Mouse (Mus musculus) kidney, embryonic 15.5 days (tissue): ENCODE data around the gene Smc4. TPM values are rescaled to one million over a fixed set of nuclear protein-coding genes. Genes with fewer than 3 reads are reported as not detected.
A peak's percentile ranks its signal among the peaks of the same experiment; 100 is the strongest.

Source experiments
- ATAC-seq: fragments of 200-750 bp; cut with Nextera tagmentation; replicated peaks from 2 replicates; pipeline ENCODE4 v1.8.0; 2017; ENCODE audit warnings: moderate TSS enrichment; ENCODE audit not compliant: low FRiP score
- H3K27ac ChIP-seq: fragments of 300-500 bp; sonication (generic); 2 replicates; pipeline ENCODE4 v1.5.1; 2015; ENCODE audit warnings: mild to moderate bottlenecking, inconsistent platforms
- H3K27me3 ChIP-seq: fragments of 300-500 bp; sonication (generic); 2 replicates; pipeline ENCODE4 v1.6.1; 2015; ENCODE audit warnings: inconsistent platforms
- H3K36me3 ChIP-seq: fragments of 300-500 bp; sonication (generic); 2 replicates; pipeline ENCODE4 v1.6.1; 2015; ENCODE audit warnings: inconsistent platforms
- H3K4me1 ChIP-seq: fragments of 300-500 bp; sonication (generic); 2 replicates; pipeline ENCODE4 v1.6.1; 2015; ENCODE audit warnings: inconsistent platforms
- H3K4me2 ChIP-seq: fragments of 300-500 bp; sonication (generic); 2 replicates; pipeline ENCODE4 v1.6.1; 2015; ENCODE audit warnings: moderate library complexity, mild to moderate bottlenecking, inconsistent platforms
- H3K4me3 ChIP-seq: fragments of 300-500 bp; sonication (generic); replicated peaks from 2 replicates; pipeline ENCODE4 v1.5.1; 2015; ENCODE audit warnings: mild to moderate bottlenecking, inconsistent platforms
- H3K9ac ChIP-seq: fragments of 300-500 bp; sonication (generic); 2 replicates; pipeline ENCODE4 v1.6.1; 2015; ENCODE audit warnings: mild to moderate bottlenecking, inconsistent platforms
- H3K9me3 ChIP-seq: fragments of 300-500 bp; sonication (generic); replicated peaks from 2 replicates; pipeline ENCODE4 v1.6.1; 2016; ENCODE audit warnings: inconsistent platforms
- WGBS: fragments of 180-500 bp; shearing (Covaris S2); methylation state at CpG from one replicate; pipeline ENCODE4 v1.1.7; 2015; ENCODE audit warnings: mixed read lengths; 5-methylcytosine and 5-hydroxymethylcytosine counted together
- polyA plus RNA-seq: library from polyadenylated mRNA; unstranded; fragments of >200 nt; fragmentation: Nextera tagmentation; extraction: Ambion mirVana; gene quantifications from 2 replicates; pipeline ENCODE4 v1.2.1, GENCODE M21; 2015

Smc4 gene
- polyA plus RNA-seq, result 182 and 189 TPM in 2 replicates

DNA sequence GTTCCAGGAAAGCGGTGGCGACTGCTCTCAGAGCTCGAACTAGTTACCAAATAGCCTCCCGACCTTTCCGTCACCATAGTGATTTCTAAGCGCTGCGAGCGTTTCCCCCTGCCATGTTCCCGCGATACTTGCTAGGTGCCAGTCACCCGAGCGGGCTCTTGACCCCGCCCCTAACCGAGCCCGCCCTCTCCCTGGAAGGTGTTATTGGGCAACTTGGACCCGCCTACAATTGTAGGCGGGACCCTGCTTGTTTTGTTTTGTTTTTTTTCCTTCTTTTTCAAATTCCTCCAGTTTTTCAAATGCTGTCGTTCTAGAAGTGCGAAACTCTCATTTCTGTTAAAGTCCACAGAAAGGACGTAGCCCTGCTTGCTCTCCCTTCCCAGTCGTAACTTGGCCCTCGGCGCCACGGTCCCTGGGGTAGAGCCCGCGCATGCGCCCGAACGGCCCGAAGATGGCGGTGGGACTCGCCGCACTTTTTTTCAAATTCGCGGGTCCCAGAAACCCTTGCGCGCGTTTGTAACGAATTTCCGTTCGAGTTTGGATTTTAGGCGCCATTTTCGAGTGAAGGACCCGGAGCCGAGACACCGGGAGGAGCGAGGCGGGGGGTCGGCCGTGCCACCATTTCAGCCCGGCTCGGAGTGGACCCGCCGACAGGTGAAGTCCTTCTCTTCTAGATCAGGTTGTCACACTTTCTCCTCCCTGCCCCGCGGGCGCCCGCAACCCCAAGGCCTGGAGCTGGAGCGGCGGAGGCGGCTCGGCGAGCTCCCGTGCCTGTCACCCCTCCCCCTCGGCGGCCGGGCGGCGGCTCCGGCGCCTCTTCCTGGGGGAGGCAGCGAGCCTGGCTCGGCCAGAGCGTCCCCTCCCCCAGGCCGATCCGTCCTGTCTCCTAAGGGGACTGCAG, at the start of gene Smc4, which contains the start of gene Ift80:
Smc4 (plus strand) TSS at position 302 of the 901 bp plus-strand sequence.
Ift80 (minus strand) TSS at position 134 of the 901 bp plus-strand sequence.
- Histone ChIP-seq H3K9ac (peak within 1 kb of the TSS; percentile 95), H3K4me2 (peak within 1 kb of the TSS; percentile 75), H3K27ac (peak within 1 kb of the TSS; percentile 97), H3K4me1 (peaks cover 14% of the 10 kb centered on the region), H3K27me3 (no peaks in the 10 kb centered on the region), H3K36me3 (peaks cover 4% of the 10 kb centered on the region), H3K4me3 (peak within 1 kb of the TSS; percentile 67), H3K9me3 (no peaks in the 10 kb centered on the region)
- peak; percentile 94 for ATAC-seq
- WGBS, result under 1% methylated on average over 76 of the region's 76 CpGs

DNA sequence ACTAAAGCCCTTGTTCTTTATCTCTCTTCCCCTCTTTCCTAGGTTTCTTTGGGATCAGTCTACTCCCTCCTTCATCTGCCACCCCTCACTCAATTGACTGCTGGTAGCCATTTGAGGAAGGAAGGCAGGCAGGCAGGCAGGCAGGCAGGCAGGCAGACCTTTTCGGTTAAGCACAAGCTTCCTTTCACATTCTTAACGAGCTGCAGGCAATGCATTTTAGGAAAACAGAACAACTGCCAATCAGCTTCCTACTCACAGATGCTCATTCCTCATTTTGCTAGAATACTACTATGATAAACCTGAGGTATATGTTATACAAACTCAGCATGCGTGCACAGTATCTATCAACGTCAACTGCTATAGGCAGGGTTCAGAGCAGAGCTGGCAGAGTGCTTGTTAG, 48.1 kb upstream of the Smc4 start:
- no peaks in the 10 kb centered on the region for H3K9me3 ChIP-seq
- no peak overlapping the region for H3K27ac ChIP-seq
- peaks cover 5% of the 10 kb centered on the region; the same call in 1 of the 2 replicates for H3K36me3 ChIP-seq
- ATAC-seq, result no peak
- no peaks in the 10 kb centered on the region for H3K27me3 ChIP-seq
- no peak overlapping the region for H3K4me2 ChIP-seq
- H3K9ac ChIP-seq, result no peak overlapping the region
- H3K4me3 ChIP-seq, result no peak overlapping the region
- H3K4me1 ChIP-seq, result no peaks in the 10 kb centered on the region
- 73% methylated on average over 4 of the region's 4 CpGs for WGBS

DNA sequence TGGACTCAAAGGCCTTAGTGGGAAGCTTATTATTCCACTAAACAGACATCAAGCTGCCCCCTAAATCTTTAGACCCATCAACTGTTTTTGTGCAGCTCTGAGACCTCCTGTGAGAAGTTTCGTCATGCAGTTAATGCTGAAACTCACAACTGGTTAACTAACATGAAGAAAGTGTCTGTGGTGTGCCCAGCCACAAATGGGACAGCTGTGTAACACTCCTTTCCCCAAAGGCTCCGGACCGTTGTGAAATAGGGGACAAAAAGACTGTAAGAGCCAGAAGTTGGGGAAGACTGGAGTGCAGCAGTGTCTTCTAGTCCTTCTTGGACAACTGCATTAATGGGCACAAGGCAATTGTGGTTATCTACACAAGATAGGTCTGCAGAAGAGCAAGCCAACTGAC, 47.1 kb upstream of the Smc4 start:
- Histone ChIP-seq H3K4me3 (no peak overlapping the region), H3K27ac (no peak overlapping the region), H3K4me1 (no peaks in the 10 kb centered on the region), H3K27me3 (no peaks in the 10 kb centered on the region), H3K4me2 (no peak overlapping the region), H3K36me3 (peaks cover 8% of the 10 kb centered on the region), H3K9ac (no peak overlapping the region), H3K9me3 (no peaks in the 10 kb centered on the region)
- WGBS, result 84% methylated on average over 3 of the region's 3 CpGs
- ATAC-seq, result no peak

DNA sequence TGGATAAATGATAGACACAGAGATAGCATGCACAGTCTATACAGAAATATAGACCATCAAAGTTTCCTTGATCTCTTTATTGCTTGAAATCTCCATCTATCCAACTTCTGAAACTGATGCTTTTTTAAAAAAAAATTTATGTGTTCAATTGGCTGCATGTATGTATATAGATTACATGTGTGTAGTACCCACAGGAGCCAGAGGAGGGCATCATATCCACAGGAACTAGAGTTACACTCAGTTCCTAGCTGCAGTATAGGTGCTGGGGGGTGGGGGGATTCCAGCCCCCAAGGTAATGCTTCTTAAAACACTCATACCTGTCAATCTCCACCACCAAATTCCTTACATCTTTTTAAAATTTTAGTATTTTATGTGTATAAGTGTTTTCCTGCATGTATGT, 39.9 kb upstream of the Smc4 start:
- no peaks in the 10 kb centered on the region for H3K27me3 ChIP-seq
- H3K9ac ChIP-seq, result no peak overlapping the region
- H3K9me3 ChIP-seq, result 0 out of 2 replicates have a peak, but pooled peaks cover 3% of the 10 kb centered on the region
- no peak overlapping the region for H3K27ac ChIP-seq
- no peak overlapping the region for H3K4me3 ChIP-seq
- no peak overlapping the region for H3K4me2 ChIP-seq
- H3K36me3 ChIP-seq, result peaks cover 48% of the 10 kb centered on the region
- no peaks in the 10 kb centered on the region for H3K4me1 ChIP-seq
- no peak for ATAC-seq

DNA sequence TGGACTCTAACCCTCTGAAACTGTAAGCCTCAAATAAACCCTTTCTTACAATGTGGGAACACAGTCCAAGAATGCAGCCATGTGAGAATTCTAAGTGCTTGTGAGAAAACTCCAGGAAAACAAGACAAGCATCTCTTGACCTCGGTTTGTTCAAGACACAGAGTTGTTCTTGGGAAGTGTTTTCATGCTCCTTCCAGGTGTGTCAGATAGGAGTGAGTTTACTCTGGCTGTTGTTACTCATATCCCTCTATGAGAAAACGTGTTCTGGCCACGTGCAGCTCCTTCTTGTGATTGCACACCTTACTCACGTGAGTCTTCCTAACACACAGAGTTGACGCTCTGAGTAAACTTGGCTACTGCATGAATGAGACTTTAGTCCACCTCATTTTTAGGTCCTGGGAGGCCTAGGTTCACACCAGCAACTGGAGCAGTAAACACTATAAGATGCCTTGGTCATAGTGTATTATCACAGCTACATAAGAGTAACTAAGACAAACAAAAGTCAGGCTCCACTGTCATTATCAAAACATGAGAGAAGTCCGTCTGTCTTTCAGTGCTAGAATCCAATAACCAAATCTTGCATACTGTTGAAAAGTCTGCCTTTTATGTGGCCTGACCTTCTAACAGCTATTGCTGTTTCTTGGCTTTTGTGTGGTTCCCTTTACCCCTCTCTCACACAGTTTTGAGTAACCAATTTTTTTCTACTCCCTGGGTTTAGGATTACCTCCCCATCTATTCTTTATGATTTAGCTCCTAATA, 37.8 kb upstream of the Smc4 start:
- 0 out of 2 replicates have a peak, but pooled peaks cover 3% of the 10 kb centered on the region for H3K9me3 ChIP-seq
- H3K9ac ChIP-seq, result no peak overlapping the region
- H3K4me3 ChIP-seq, result no peak overlapping the region
- no peak overlapping the region for H3K27ac ChIP-seq
- H3K4me2 ChIP-seq, result no peak overlapping the region
- H3K4me1 ChIP-seq, result no peaks in the 10 kb centered on the region
- peaks cover 43% of the 10 kb centered on the region for H3K36me3 ChIP-seq
- no peak for ATAC-seq
- no peaks in the 10 kb centered on the region for H3K27me3 ChIP-seq
- WGBS, result 94% methylated on average over 6 of the region's 6 CpGs

DNA sequence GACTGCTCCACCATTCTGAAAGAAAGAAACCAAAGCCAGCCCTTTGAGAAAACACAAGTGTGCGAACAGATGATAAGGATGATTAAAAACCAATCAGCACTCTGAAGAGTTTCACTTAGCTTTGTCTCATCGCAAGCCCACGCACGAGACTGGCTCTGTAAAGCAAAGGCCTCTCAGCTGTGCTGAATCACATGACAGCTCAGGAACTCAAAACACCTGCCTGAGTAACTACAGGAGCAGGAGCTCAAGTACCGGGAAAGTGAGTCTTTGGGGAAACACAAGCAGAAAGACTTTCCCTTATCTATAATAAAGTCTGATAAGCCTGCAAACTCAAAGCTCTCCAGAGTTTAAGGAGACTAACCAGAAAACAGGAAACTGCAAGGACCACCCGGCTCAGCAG, 37.1 kb upstream of the Smc4 start:
- no peak overlapping the region for H3K4me3 ChIP-seq
- 80% methylated on average over 6 of the region's 6 CpGs for WGBS
- 0 out of 2 replicates have a peak, but pooled peaks cover 3% of the 10 kb centered on the region for H3K9me3 ChIP-seq
- H3K27ac ChIP-seq, result no peak overlapping the region
- H3K4me2 ChIP-seq, result no peak overlapping the region
- peaks cover 40% of the 10 kb centered on the region for H3K36me3 ChIP-seq
- no peak overlapping the region for H3K9ac ChIP-seq
- no peaks in the 10 kb centered on the region for H3K27me3 ChIP-seq
- no peaks in the 10 kb centered on the region for H3K4me1 ChIP-seq
- ATAC-seq, result no peak

DNA sequence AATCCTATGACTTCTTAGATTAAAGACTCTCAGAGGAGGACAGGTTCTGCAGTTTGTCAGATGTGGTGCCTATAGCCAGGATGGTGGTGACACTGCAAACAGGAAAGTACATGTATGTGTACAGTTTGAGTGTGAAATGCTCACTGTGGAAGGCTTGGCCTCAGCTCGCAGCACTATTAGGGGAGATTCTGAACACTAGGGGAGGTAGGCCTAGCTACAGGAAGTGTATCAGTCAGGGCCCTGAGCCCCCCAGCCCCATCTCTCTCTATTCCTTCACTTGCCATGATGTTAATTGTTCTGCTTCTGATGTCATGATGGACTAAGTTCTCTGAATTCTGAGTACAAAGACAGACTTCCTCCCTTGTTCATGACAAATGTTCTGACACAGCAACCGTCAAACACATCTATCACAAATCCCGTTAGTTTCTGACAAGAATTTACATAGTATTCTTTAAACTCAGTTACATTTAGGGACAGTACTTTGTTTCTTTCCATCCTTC, 35.4 kb upstream of the Smc4 start:
- Histone ChIP-seq H3K36me3 (peaks cover 36% of the 10 kb centered on the region), H3K27ac (no peak overlapping the region), H3K27me3 (no peaks in the 10 kb centered on the region), H3K9me3 (0 out of 2 replicates have a peak, but pooled peaks cover 3% of the 10 kb centered on the region), H3K4me2 (no peak overlapping the region), H3K9ac (no peak overlapping the region), H3K4me3 (no peak overlapping the region), H3K4me1 (no peaks in the 10 kb centered on the region)
- 92% methylated on average over 3 of the region's 3 CpGs for WGBS
- no peak for ATAC-seq

DNA sequence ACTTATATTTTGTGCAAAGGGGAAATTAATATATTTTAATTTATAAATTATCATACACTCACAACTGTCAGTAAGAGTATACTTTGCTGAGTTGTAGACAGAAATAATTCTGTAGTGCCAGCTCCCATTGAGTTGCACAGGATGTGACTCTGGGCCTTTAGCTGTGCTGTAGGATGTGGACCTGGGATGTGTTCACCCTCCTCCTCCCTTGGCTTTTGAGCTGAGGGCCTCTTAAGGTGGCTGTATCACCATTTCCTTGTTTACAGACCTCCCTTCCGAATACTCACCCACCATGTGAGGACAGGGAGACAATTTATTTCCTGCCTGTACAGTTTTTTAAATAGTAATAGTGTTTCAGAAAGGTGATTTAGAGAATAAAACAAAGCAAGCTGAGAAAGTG, 31.0 kb upstream of the Smc4 start:
- no peak for ATAC-seq
- Histone ChIP-seq H3K36me3 (peaks cover 5% of the 10 kb centered on the region; the same call in 1 of the 2 replicates), H3K9ac (no peak overlapping the region), H3K9me3 (no peaks in the 10 kb centered on the region), H3K4me2 (no peak overlapping the region), H3K27ac (no peak overlapping the region), H3K4me3 (no peak overlapping the region), H3K4me1 (no peaks in the 10 kb centered on the region), H3K27me3 (no peaks in the 10 kb centered on the region)
- WGBS, result 50% methylated on average over 1 of the region's 1 CpGs

DNA sequence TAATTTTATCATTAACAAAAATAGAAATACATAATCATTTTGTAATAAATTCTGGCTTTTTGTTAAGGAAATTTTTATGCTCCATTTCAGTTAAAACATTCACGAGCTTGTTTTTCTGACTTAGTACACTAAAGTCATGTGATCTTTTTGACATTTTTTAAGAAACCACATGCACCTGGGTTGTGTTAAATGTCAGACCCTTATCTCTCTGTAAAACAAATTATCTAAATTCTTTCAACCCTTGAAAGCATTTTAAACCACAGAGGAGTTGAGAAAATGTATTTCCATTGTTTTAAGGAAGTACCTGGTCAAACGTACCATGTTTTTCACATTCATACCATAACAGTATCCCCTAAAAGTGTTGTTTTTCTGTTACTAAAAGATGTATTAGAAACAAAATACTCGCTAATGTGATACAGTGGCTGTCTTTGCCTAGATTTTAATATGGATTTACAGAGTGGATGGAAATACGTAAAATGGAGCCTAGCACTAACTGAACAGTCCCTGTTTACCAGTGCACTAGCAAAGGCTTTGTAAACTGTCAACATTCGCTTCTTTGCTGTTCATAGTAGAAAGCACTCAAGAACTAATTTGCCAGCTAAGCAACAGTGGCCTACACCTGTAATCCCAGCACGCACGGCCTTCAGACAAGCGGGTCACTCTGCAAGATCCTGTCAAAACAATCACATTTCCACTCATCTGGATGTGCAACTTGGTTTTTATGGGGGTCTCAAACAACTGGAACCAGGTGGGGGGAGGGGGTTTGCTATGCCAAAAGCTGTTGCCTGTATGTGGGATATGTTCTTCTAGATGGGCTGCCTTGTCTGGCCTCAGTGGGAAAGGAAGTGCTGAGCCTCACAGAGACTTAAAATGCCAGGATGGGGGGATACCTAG, 29.7 kb upstream of the Smc4 start:
- H3K27ac ChIP-seq, result no peak overlapping the region
- no peaks in the 10 kb centered on the region for H3K4me1 ChIP-seq
- H3K36me3 ChIP-seq, result peaks cover 5% of the 10 kb centered on the region; the same call in 1 of the 2 replicates
- H3K27me3 ChIP-seq, result no peaks in the 10 kb centered on the region
- WGBS, result 86% methylated on average over 8 of the region's 8 CpGs
- no peaks in the 10 kb centered on the region for H3K9me3 ChIP-seq
- H3K4me3 ChIP-seq, result no peak overlapping the region
- ATAC-seq, result no peak
- H3K9ac ChIP-seq, result no peak overlapping the region
- no peak overlapping the region for H3K4me2 ChIP-seq

DNA sequence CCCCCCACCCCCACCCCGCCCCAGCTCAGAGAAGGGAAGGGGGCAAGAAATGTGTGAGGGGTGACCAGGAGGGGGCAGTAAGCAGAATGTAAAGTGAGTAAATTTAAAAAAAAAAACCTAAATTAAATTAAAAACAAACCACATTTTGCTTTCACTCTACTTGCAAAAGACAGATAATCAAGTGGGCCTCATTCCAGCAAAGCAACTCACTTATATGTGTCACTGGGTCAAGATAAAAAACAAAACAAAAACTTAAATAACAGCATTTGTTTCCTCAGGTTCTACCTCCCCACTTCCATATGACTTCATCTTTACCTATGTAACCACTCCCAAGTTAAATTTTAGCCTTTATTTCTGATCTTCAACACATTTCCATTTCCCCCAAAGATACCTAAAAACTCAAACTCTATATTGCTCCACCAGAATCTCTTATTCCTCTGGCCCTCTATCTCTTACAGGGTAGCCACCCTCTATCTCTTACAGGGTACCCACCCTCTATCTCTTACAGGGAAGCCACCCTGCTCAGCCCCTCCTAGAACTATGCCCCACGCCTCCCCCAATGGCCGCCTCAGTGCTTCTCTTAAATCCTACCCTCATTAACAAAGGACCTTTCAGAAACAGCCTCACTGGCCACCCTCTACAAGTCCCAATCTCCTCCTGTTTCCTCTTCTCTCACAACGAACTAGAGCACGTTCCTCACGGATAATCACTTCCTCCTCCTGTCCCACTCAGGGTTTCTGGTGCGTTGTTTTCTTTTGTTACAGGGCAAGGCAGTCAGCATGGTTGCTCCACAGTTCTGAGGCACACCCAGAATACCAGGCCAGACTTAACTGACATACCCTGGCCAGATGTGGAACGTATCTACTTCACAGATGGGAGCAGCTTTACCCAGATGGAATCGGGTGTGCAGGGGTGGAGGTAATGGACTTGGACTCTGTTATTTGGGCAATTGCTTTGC, 28.7 kb upstream of the Smc4 start:
- no peaks in the 10 kb centered on the region for H3K4me1 ChIP-seq
- ATAC-seq, result no peak
- no peak overlapping the region for H3K9ac ChIP-seq
- H3K4me2 ChIP-seq, result no peak overlapping the region
- H3K36me3 ChIP-seq, result peaks cover 5% of the 10 kb centered on the region; the same call in 1 of the 2 replicates
- no peak overlapping the region for H3K27ac ChIP-seq
- H3K27me3 ChIP-seq, result no peaks in the 10 kb centered on the region
- WGBS, result 68% methylated on average over 9 of the region's 9 CpGs
- H3K4me3 ChIP-seq, result no peak overlapping the region
- no peaks in the 10 kb centered on the region for H3K9me3 ChIP-seq
